Mouse (Mus musculus) ovary, postnatal 36 days (tissue): ENCODE results near the gene Tmem30a.
A peak's percentile ranks its signal among the peaks of the same experiment; 100 is the strongest.

ENCODE experiments used
- DNase-seq: peaks from one replicate; pipeline ENCODE4 v3.0.0; 2022; ENCODE audit warnings: low spot score, mixed read lengths

Gene Tmem30a

GRCm38 (mm10) chr9:79792841-79793835 is at the start of gene Tmem30a:
Gene Tmem30a, minus strand, starts transcription at chr9:79793507.
- DNase-seq = peak; percentile 94

GRCm38 (mm10) chr9:79842615-79843014 is 49.3 kb upstream of the Tmem30a start:
- DNase-seq = no peak

- no peak for DNase-seq
These were observed 48.7 kb upstream of the Tmem30a start for GRCm38 (mm10) chr9:79842028-79842427.

- no peak for DNase-seq
These were observed 38.0 kb upstream of the Tmem30a start for GRCm38 (mm10) chr9:79831294-79831693.

GRCm38 (mm10) chr9:79830874-79831273 is 37.6 kb upstream of the Tmem30a start:
- DNase-seq = no peak

GRCm38 (mm10) chr9:79829842-79830800 is 36.8 kb upstream of the Tmem30a start:
- no peak for DNase-seq

- no peak for DNase-seq
These were observed 33.8 kb upstream of the Tmem30a start for GRCm38 (mm10) chr9:79827072-79827471.

GRCm38 (mm10) chr9:79825526-79825925 is 32.2 kb upstream of the Tmem30a start:
- DNase-seq = no peak

- no peak for DNase-seq
These were observed 30.5 kb upstream of the Tmem30a start for GRCm38 (mm10) chr9:79823856-79824255.

- DNase-seq = no peak
These were observed 30.1 kb upstream of the Tmem30a start for GRCm38 (mm10) chr9:79823438-79823837.

- no peak for DNase-seq
These were observed 23.2 kb upstream of the Tmem30a start for GRCm38 (mm10) chr9:79816464-79816863.

- no peak for DNase-seq
These were observed 22.7 kb upstream of the Tmem30a start for GRCm38 (mm10) chr9:79816013-79816412.

- DNase-seq = no peak
These were observed 21.3 kb upstream of the Tmem30a start for GRCm38 (mm10) chr9:79814592-79814991.

GRCm38 (mm10) chr9:79810969-79811902 is 17.9 kb upstream of the Tmem30a start:
- DNase-seq = no peak

GRCm38 (mm10) chr9:79810534-79810933 is 17.2 kb upstream of the Tmem30a start:
- no peak for DNase-seq

GRCm38 (mm10) chr9:79809411-79809810 is 16.1 kb upstream of the Tmem30a start:
- DNase-seq = no peak

- no peak for DNase-seq
These were observed 13.9 kb upstream of the Tmem30a start for GRCm38 (mm10) chr9:79807178-79807577.

GRCm38 (mm10) chr9:79806317-79807075 is 13.2 kb upstream of the Tmem30a start:
- DNase-seq = no peak

GRCm38 (mm10) chr9:79805426-79805825 is 12.1 kb upstream of the Tmem30a start:
- DNase-seq = no peak

GRCm38 (mm10) chr9:79796461-79797135 is 3.3 kb upstream of the Tmem30a start:
- no peak for DNase-seq
